Mouse (Mus musculus): ENCODE results near the gene Avpr2. TPM values are rescaled to one million over a fixed set of nuclear protein-coding genes. Genes with fewer than 3 reads are reported as not detected.
A peak's percentile ranks its signal among the peaks of the same experiment; 100 is the strongest.

Avpr2 gene
- not detected in 2 replicates for polyA plus RNA-seq (2012; rRNA removed)

DNA sequence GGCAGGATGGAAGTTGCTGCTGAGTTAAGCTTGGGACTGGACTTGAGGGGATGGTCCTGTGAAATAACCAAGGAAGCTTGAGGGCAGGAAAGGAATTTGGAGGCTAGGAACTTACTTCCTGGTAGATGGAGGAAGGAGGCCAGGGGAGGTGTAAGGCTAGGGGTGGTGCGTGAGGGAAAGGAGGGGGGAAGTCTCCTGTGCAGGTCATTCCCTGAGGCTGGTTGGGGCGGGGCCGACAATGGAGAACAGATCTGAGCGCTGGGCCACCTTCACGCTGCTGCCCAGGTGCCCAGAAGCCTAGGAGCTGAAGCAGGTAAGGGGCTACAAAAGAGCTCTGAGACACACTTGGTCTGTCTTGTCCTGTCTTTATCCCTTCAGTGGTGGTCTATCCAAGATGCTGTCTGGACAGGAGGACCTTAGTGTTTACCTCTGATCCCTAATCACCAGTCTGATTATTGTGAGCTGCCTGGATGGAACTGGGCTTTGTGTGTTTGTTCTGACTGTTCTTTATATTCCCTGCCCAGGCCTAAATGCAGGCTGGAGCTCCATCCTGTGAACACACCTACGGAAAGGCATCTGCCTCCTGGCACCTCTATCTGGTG lies at the start of gene Avpr2:
Gene Avpr2 (plus strand): TSS at position 552 of the 602 bp plus-strand sequence.
- no peak for DNase-seq (ENCODE audit: low spot score)

DNA sequence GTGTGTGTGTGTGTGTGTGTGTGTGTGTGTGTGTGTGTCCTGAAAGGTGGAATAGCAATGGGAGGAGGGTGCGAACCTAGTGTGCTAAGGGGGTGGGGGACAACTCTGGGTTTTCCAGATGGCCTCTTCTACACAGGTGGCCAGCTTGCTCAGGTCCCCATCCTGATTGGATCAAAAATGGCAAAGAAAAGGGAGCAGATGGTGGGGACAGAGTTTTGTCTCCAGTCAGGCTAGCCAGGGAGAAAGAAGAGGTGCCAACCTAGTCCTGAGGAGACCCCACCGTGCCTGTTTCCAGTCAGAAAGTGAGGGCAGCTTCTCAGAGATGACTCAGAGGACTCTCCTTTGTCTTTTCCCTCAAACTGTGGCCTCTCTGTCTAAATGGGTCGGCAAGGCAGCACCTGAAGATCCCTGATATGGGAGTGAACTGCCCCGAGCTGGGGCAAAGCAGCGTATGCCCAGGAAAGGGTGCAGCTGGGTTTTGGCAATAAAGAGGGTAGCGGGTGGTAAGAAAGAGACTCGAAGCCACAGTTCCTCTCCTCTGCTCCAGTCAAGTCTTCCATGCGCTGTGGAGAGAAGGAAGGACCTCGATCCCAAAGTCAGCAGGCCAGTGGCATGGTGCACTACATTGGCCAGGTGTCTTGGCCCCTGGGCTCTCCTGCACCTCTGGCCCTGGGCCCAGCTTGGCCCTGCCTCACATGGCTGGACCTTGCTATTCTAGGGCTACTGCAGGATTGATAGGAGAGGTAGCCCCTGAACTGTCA lies 37.4 kb upstream of the Avpr2 start:
- DNase-seq (ENCODE audit: low spot score), result no peak

DNA sequence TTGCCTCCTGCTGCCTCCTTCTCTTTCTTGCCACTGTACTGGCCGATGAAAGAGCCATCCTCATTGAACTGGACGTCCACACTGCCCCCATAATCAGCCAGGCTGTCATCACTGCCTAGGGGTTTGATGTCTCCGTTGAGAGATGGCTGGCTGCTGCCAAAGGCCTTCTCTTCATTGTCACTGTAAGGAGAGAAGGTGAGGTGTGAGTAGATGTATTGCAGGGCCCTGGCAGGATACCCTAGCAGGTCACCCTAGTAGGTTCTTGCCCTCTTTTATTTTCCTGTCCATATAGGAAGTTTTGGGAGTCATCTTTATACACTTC lies 36.9 kb upstream of the Avpr2 start:
- DNase-seq (ENCODE audit: low spot score), result no peak

DNA sequence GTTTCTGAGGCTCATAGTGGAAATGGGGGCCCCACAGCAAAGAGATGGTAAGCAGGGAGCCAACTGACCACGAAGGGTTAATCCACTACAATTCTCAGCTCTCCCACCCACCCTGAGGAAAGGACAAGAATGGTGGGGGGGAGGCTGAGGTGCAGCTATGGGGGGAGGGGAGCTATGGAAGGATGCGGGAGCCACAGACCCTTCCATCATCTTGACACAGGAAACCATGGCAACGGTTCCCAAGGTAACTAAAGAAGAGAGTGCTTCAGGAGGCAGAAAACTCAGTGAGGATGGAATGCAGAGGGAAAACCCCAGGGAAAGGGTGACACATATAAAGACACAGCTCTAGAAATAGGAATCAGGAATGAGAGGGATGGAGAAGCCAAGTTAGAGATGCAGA lies 27.2 kb upstream of the Avpr2 start:
- DNase-seq (ENCODE audit: low spot score), result no peak

DNA sequence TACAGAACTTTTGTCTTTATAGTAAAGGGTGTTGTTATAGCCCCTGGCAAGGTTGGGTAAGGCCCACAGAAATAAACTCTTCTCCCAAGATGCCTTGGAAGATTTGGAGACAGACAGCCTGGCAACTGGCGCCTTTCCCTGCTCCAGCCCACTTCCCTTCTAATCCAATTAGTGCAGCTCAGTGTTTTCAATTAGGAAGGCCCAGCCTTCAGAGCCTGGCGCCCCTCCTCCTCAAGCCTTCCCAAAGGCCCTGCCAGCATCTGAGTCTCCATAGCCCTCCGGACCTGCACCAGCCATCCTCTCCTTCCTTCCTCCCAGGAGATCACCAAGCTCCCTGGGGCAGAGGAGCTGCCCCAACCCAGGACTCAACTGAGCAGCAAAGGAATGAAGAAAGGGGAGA lies 24.6 kb upstream of the Avpr2 start:
- DNase-seq (ENCODE audit: low spot score), result no peak

DNA sequence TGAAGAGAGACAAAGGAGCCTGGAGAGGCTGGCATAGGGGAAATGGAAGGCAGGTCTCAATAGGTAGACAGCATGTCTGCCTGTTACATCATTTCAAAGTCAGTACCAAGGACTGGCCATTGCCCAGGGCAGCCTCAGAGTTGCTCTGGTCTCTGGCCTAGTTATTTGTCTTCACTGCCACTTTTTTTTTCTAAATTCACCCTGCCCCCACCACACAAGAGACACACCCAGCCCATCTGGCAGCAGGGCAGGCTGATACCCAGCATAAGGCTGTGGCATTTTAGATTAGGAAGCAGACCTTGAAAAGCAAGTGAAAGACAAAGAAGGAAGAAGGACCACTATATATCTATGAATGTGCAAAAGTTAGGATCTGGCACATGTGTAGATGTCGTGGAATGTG lies 24.1 kb upstream of the Avpr2 start:
- no peak for DNase-seq (ENCODE audit: low spot score)

DNA sequence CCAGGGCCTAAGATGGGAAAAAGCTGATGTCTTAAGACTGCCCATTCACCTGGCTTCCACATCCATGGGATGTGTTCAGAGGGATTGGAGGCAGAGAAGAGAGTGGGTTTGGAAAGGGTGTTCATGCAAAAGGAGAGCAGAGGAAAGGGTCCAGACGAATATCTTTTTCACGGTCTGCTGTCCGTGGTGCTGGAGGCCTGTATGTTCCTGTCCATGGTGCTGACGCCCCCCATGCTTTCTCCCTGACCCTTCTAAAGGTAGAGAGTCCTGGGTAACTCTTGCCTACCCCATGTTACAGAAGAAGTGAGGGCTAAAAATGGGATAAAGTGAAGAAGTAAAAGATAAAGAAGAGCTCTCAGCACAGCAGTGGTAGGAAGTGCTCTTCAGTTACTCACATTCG lies 22.6 kb upstream of the Avpr2 start:
- DNase-seq (ENCODE audit: low spot score), result no peak

DNA sequence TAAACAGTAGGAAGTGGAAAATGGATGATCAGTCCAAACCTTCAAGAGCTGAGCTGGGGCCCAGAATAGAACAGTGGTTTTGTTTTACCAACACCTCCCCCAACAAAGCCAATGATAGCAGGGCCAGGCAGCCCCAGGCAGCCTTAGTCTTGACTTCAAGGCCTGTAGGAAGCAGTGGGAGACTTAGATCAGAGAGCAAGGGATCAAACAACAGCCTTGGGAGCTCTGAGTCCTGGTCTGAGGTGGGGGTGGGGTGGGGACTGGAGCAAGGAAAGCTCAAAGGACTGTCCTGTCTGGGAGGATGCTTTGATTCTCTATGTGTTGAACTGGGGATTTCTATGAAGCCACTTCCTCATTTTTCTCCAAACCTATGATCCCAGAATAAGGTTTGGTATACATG lies 20.4 kb upstream of the Avpr2 start:
- DNase-seq (ENCODE audit: low spot score), result no peak

DNA sequence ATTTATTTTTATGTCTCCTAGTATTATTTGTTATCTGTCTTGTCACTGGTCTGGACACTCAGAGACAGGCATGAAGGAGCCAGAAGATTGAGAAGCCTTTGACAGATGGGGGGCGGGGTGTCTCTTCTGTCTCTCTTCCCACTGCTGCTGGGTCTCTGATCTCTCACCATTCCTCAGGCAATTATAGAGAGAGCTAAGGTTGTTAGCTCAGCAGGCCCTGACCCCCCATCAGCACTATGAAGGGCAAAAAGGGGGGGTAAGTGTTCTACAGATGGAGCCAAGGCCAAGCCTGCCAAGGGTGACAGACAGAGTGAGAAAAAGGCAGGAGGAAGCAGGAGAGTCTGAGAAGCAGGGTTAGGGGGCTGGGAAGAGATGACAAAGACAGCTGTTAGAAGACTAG lies 19.9 kb upstream of the Avpr2 start:
- no peak for DNase-seq (ENCODE audit: low spot score)

DNA sequence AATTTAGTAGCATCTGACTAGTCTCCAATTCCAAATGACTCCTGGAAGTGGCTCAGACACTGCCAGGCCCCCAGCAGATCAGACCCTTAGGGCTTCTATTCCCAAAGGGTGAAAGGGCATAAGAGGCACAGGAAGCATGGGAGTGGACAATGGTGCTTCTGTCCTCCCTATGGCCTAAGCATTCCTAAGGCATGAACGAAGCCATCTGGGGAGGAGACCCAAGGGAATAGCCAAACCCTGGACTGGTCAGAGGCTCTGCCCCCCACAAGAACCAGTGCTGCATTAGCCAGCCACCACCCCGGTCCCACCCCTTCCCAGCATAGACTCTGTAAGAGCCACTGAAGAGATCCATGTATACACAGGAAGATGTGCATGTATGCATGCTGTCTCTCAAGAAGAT lies 16.0 kb upstream of the Avpr2 start:
- no peak for DNase-seq (ENCODE audit: low spot score)

DNA sequence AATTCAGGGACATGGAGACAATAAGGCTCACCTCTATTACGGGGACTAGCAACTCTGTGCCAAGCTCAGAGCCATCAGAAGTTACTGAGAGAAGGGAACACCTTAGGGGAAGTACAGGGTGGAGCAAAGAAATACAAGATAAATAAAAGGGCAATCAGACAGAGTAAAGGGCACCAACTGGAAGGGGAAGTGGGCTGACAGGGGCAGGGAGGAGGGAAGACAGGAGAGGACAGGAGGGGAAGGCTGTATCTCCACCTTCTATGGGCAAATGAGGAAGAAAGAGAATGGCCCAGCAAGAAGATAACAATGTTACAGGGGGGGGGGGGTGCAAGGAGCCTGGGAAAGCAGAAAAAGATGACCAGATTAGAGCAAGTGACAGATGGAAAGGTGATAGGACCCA lies 14.9 kb upstream of the Avpr2 start:
- no peak for DNase-seq (ENCODE audit: low spot score)

DNA sequence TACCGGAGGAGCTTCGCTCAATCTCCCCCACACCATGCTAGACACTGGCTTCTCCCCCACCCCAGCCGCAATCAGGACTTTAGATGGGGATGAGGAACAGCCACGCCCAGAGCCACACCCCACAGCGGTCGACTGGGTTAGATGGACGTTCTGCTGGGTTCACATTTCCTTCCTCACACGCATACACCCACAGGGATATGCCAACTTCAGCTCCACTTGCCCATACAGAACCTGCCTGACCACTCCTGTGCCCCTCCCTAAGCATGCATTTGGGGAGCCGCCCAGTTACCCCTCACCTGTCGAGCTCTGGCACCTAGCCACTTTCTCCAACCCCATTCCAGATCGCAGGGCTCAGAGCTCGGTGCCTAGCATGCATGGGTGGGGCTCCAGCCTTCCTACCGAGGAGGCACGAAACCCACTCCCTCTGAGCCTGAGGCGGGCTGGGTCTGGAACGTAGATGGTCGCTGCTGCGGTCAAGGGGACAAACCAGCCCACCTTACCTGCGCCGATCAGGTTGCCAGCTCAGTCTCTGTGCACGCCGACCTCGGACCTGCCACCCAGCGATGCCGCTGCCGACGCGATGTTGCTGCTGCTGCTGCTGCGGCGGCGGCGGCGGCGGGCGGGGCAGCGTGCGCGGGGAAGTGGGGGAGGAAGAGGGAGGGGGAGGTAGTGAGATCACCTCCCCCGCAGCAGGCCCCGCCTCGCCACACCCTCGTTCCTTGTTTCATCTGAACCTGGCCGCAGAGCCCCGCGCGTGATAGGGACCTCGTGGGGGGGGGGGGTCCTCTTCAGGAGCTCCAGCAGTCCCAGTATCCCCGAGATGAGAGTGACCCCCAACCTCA lies 11.5 kb upstream of the Avpr2 start:
- DNase-seq (ENCODE audit: low spot score), result peak; percentile 38

DNA sequence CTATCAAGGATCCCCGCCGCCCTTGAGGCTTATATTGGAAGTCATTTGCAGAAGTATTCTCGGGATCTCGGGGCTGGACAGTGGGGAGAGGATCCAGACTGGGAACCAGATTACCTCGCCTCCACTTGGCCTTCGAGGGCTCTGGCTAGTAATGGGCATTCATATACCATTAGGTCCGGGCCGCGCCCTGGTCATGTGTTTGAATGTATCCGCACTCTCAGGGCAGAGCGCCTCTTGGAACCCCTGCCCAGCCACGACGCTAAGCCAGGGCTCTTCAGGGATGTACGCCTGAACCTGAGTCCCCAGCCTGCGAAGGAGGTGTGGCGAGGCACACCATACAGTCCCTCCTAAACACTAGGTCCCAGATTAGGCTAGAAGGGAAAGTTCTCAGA lies 10.9 kb upstream of the Avpr2 start:
- DNase-seq (ENCODE audit: low spot score), result no peak

DNA sequence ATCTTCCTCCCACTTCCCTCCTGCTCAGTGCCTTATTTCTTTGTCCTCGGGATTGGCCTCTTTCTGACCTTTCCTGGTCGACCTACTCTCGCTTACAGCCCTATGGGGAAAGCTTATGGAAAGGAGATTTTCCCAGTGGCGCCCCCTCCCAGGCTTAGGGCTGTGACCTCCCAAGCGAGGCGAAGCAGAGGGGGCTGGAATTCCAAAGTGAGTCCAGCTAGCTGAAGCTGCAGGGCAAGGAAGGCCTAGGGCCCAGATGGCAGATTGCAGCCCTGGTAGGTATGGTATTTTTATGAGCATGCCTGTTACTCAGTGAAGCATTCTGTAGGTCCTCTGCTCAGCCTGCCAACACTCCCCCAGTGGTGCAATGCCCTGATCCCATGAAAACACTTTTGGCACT lies 10.4 kb upstream of the Avpr2 start:
- DNase-seq (ENCODE audit: low spot score), result no peak

DNA sequence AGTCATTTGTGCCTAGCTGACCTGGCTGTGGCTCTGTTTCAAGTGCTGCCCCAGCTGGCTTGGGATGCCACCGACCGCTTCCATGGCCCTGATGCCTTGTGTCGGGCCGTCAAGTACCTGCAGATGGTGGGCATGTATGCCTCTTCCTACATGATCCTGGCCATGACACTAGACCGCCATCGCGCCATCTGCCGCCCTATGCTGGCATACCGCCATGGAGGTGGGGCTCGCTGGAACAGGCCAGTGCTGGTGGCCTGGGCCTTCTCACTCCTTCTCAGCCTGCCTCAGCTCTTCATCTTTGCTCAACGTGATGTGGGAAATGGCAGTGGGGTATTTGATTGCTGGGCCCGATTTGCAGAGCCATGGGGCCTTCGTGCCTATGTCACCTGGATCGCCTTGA lies 931 bp downstream of the Avpr2 start:
- no peak for DNase-seq (ENCODE audit: low spot score)

DNA sequence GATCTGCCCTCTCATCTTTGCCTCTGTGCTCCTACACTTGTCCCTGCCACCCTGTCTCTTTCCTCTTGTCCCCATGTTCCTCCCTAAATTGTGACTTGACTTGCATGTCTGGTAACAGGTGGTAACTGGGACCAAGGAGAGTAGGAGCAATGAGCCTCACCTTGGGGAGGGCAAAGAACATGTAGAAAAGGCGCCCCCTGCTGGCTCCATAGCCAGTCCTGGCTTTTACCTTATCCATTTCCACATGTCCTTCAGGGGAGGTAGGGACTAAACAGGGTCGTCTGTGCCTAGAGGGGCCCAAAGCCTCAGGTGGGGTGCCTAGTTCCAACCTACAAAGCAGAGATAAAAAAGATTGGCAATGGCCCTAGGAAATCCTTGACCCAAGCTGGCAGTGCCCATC lies 3.8 kb downstream of the Avpr2 start, which contains the start of gene L1cam:
Gene L1cam (minus strand): TSS at position 387 of the 400 bp plus-strand sequence.
- peak; percentile 43 for DNase-seq (ENCODE audit: low spot score)

DNA sequence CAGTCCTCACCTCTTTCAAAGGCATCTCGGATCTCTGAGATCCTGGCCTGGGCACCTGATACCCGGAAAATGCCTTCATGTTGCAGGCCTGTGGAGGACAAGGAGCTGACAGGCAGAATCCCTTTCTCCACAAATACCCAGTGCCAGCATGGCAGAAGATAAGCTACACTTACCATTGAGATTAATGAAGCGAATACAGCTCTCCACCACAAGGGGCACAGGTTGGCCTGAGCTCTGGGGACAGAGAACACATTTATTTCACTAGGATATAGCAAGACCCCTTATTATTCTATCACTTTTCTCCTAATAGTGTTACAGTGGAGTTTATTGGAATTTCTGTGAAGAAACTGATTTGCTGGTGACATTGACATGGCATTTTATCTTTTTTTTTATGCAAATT lies 6.1 kb downstream of the Avpr2 start:
- no peak for DNase-seq (ENCODE audit: low spot score)

DNA sequence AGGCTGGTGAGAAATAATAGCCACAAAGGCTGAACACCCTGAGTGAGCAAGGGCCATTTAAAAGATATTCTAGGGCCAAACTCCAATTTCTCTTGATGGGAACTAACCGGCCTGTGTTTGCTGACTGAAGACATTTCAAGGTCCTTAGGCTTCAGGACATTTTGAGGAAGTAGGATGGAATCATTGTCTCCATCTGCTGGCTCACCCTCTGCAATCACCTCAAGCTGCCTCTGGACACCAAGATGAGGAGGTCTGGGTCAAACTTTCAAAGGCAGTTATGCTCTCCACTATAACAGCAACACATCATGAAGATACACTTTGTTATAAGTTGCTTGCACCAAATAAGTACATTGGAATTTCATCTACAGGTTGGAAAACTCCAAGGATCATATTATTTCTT lies 18.1 kb downstream of the Avpr2 start:
- DNase-seq (ENCODE audit: low spot score), result no peak

DNA sequence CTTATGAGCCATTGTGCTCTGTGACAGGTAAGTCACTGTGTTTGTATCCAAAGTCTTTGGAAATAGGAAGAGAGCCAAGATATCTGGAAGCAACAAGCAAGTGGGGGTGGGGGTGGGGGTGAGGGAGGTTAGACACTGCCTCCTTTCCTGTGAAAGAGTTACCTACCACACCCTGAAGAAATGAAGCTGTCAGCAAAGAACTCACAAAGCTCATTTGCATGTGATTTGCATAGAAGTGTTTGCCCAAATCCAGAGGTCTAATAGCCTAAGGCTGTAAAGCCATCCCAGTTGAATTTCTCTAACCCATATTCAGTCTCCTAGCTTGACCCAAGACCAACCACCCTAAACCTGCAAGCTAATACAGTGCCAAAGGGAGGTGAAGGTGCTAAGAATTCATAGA lies 18.5 kb downstream of the Avpr2 start:
- DNase-seq (ENCODE audit: low spot score), result no peak

DNA sequence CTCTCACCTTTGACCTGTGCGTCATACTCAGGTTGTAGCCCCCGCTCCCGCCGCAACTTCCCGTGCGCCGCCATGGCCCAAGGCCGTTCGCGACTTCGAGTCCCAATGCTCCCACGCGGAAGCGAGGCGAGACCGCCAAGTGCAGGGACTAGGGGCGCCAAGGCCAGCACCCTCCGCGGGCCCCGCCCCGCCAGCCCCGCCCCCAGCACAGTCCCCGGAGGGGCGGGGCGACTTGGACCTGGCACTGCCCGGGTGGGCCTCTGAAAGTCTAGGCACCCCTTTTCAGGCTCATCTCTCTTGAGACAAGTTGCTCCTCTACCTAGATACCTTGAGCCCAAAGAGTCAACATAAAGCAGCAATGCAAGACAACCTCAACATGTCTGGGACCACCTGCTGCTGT lies 19.3 kb downstream of the Avpr2 start:
- no peak for DNase-seq (ENCODE audit: low spot score)

DNA sequence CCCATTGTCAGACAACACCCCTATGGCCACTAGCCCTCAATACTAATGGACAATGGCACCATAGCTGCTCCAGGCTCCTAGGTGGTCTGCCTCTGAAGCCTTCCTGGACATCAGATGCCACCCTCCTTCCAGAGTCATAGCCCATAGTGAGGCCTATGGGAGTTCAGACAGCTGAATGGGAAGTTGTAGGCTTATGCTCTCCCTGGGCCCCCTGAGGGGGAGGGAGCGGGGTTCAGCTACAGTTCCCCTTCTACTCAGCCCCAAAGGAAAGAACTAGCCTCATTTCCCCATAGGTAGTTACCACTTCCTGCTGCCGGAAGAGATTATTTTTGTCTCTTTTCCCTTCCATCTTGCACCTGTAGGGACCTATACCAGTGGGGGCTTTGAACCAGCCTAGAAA lies 19.7 kb downstream of the Avpr2 start:
- DNase-seq (ENCODE audit: low spot score), result no peak

DNA sequence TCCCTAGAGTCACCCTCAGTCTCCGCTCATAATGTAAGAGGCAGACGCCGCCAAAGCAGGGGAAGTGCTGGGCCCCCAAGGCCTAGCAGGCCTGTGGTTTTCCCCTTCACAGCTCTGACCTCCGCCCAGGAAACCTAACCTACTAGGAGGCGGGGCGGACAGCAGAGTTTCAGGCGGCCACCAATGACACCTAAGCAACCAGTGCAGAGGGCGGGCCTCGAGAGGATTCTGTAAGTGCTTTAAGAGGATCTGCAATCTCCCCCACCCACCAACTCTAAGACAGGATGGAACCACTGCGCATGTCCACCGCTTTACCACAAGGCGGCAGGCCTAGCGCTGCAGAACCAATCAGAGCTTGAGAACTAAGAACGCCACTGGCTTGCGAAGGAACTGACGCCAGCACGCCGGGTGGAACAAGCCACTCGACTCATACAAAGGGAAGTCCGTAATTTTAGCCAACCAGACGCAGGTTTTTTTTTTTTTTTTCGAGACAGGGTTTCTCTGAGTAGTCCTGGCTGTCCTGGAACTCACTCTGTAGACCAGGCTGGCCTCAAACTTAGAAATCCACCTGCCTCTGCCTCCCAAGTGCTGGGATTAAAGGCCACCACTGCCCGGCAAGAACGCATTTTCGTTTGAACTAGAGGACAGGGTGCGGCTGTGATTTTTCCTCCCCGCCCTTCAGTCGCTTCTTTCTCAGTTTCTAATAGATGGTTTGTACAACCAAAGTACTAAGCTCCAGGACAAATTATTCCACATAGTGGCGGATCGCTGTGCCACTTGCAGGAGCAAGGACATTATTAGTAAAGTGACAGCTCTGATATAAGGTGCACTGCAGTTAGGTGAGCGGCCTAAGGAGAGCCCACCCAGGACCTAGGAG lies 23.2 kb downstream of the Avpr2 start:
- peak; percentile 36 for DNase-seq (ENCODE audit: low spot score)

Data from urinary bladder, adult 2 months (tissue).